Mouse (Mus musculus) midbrain, embryonic 13.5 days (tissue): ENCODE measurements around the gene Iars. TPM values are rescaled to one million over a fixed set of nuclear protein-coding genes. Genes with fewer than 3 reads are reported as not detected.

Source experiments
- ATAC-seq: fragments of 200-750 bp; cut with Nextera tagmentation; 2 replicates; pipeline ENCODE4 v1.8.0; 2017; ENCODE audit warnings: mild to moderate bottlenecking, moderate TSS enrichment, moderate library complexity
- H3K27ac ChIP-seq: fragments of 300-500 bp; sonication (generic); 2 replicates; pipeline ENCODE4 v1.5.1; 2015; ENCODE audit warnings: inconsistent platforms, mild to moderate bottlenecking, moderate library complexity
- H3K27me3 ChIP-seq: fragments of 300-500 bp; sonication (generic); 2 replicates; pipeline ENCODE4 v1.6.1; 2015; ENCODE audit warnings: mild to moderate bottlenecking, inconsistent platforms
- H3K36me3 ChIP-seq: fragments of 300-500 bp; sonication (generic); 2 replicates; pipeline ENCODE4 v1.6.1; 2015; ENCODE audit warnings: mild to moderate bottlenecking, inconsistent platforms
- H3K4me1 ChIP-seq: fragments of 300-500 bp; sonication (generic); replicated peaks from 2 replicates; pipeline ENCODE4 v1.6.1; 2015; ENCODE audit warnings: inconsistent platforms
- H3K4me2 ChIP-seq: fragments of 300-500 bp; sonication (generic); replicated peaks from 2 replicates; pipeline ENCODE4 v1.6.1; 2015; ENCODE audit warnings: moderate library complexity, mild to moderate bottlenecking, inconsistent platforms
- H3K4me3 ChIP-seq: fragments of 300-500 bp; sonication (generic); replicated peaks from 2 replicates; pipeline ENCODE4 v1.5.1; 2015; ENCODE audit warnings: mild to moderate bottlenecking, inconsistent platforms
- H3K9ac ChIP-seq: fragments of 300-500 bp; sonication (generic); replicated peaks from 2 replicates; pipeline ENCODE4 v1.6.1; 2015; ENCODE audit warnings: mild to moderate bottlenecking, inconsistent platforms
- H3K9me3 ChIP-seq: fragments of 300-500 bp; sonication (generic); 2 replicates; pipeline ENCODE4 v1.6.1; 2016; ENCODE audit warnings: mild to moderate bottlenecking, inconsistent platforms
- WGBS: fragments of 180-500 bp; shearing (Covaris S2); methylation state at CpG from one replicate; pipeline ENCODE4 v1.1.7; 2015; 5-methylcytosine and 5-hydroxymethylcytosine counted together
- polyA plus RNA-seq: library from polyadenylated mRNA; unstranded; fragments of >200 nt; fragmentation: Nextera tagmentation; extraction: Ambion mirVana; gene quantifications from 2 replicates; pipeline ENCODE4 v1.2.1, GENCODE M21; 2015

Iars gene
- 57.7 and 61.0 TPM in 2 replicates for polyA plus RNA-seq

DNA sequence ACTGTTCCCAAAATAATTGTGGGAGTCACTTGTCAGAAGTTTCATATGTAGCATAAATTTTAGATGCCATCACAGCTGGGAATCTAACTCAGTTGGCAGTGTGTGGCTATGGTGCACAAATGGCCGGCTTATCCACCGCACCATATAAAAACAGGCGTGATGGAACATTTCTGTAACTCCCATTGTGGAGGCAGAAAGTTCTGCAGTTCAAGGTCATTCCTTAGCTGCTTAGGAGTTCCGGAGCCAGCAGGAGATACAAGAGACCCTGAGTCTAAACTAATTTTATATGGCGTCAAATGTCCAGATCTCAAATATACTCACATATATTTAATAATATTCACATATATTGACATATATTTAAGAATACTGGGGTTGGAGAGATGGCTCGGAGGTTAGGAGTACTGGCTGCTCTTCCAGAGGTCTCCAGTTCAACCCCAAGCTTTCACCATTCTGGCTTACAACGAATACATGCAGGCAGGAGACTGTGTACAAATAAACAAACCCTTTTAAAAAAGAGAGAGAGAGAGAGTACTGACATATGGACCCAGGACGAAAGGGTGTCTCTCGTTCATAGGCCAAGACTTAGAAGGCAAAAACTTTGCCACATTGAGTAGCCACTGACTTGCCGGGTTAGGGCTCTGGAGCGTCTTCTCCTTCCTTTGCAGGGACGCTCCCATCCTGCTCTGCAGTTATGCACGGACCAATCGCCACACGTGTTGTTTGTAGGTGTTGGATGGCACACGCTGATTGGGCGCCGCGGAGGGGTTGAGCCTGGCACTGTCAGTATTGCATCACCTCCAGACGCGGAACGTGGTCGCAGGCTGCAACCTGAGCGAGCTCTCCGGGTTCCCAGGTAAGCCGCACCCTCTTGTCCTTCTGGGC, at the start of gene Iars:
Gene Iars (plus strand): TSS at position 750 of the 882 bp plus-strand sequence.
- WGBS = 6% methylated on average over 26 of the region's 26 CpGs
- H3K27ac ChIP-seq = peak within 1 kb of the TSS; percentile 61; the same call in 1 of the 2 replicates

DNA sequence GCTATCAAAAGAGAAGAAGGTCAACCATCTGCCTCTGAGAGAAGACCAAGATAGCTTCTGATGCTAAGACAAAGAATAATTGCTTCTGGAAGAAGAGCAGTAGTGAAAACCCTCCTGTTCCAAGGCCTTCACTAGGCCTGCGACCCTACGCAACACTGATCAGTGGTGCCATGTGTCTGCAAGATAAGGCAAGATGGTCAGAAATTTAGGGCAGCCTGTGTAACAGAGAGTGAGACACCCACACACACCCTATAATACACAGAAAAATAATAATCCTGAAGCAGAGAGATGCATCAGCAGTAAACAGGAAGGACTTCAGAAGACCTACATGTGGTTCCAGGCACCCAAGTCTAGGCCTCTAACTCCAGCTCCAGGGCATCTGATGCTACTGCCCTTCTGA, 41.9 kb upstream of the Iars start:
- no peak overlapping the region for H3K4me3 ChIP-seq
- no peaks in the 10 kb centered on the region for H3K9me3 ChIP-seq
- WGBS = 97% methylated on average over 2 of the region's 2 CpGs
- H3K36me3 ChIP-seq = no peaks in the 10 kb centered on the region
- H3K9ac ChIP-seq = no peak overlapping the region
- no peak overlapping the region for H3K4me2 ChIP-seq
- H3K4me1 ChIP-seq = no peaks in the 10 kb centered on the region
- no peak overlapping the region for H3K27ac ChIP-seq
- no peaks in the 10 kb centered on the region for H3K27me3 ChIP-seq
- ATAC-seq = no peak

More for the DNA sequence above, at the start of gene Iars:
- H3K9ac ChIP-seq = peak within 1 kb of the TSS; percentile 83
- peak within 1 kb of the TSS; percentile 83 for H3K4me3 ChIP-seq
- H3K9me3 ChIP-seq = no peaks in the 10 kb centered on the region
- H3K4me1 ChIP-seq = peaks cover 29% of the 10 kb centered on the region
- no peaks in the 10 kb centered on the region for H3K27me3 ChIP-seq
- ATAC-seq = peak; percentile 100
- H3K4me2 ChIP-seq = peak within 1 kb of the TSS; percentile 91
- H3K36me3 ChIP-seq = peaks cover 23% of the 10 kb centered on the region

DNA sequence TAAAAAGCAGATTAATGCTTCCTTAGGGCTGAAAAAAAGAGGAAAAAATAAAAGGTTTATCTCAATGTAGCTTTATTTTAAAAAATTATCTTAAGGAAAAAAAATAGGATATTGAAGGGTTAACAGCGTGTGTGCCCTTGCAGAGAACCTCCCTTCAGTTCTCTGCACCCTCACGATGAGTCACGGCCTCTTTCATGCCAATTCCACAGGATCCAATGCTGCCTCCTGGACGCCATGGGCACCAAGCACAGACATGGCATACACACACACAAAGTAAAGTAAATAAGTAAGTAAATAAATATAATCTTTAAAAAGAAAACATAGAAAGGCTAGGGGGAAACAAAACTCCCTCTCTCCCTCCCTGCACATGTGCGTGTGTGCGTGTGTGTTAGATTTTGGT, 39.2 kb upstream of the Iars start:
- no peaks in the 10 kb centered on the region for H3K9me3 ChIP-seq
- no peaks in the 10 kb centered on the region for H3K36me3 ChIP-seq
- no peak for ATAC-seq
- H3K4me1 ChIP-seq = no peaks in the 10 kb centered on the region
- no peaks in the 10 kb centered on the region for H3K27me3 ChIP-seq
- H3K27ac ChIP-seq = no peak overlapping the region
- no peak overlapping the region for H3K4me3 ChIP-seq
- 76% methylated on average over 6 of the region's 6 CpGs for WGBS
- H3K4me2 ChIP-seq = no peak overlapping the region
- no peak overlapping the region for H3K9ac ChIP-seq

DNA sequence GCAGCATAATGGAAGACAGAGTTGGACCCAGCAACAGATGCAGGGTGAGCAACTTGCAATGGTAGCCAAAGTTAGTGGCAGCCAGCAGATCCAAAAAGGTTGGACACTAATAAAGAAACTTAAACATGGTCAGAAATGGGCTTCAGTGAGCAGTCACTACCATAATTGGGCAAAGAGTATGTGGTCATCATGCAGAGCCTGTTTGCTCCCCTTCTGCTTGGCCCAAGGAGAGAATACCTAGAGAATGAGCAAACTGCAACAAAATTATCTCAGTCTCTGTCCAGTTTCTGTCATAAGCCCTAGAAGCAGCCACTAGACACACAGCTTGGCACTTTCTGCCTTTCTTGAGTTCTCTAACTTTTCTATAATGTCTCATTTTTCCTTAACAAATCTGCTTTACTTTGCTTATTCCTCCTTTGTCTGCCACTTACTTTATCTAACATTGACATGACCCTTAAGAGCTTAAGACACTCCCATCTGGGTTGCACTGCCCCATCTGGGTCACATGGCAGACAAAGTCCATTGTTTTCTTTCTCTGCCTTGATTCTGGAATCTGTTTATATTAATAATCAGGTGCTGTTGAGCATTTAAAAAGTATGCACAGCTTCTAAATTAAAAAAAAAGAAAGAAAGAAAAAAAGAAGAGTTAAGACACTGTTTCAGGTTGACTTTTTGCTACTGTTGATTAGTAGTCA, 38.1 kb upstream of the Iars start:
- no peak overlapping the region for H3K4me2 ChIP-seq
- no peaks in the 10 kb centered on the region for H3K27me3 ChIP-seq
- no peak overlapping the region for H3K27ac ChIP-seq
- H3K36me3 ChIP-seq = no peaks in the 10 kb centered on the region
- no peak overlapping the region for H3K9ac ChIP-seq
- no peak overlapping the region for H3K4me3 ChIP-seq
- no peak for ATAC-seq
- H3K9me3 ChIP-seq = no peaks in the 10 kb centered on the region
- H3K4me1 ChIP-seq = no peaks in the 10 kb centered on the region

DNA sequence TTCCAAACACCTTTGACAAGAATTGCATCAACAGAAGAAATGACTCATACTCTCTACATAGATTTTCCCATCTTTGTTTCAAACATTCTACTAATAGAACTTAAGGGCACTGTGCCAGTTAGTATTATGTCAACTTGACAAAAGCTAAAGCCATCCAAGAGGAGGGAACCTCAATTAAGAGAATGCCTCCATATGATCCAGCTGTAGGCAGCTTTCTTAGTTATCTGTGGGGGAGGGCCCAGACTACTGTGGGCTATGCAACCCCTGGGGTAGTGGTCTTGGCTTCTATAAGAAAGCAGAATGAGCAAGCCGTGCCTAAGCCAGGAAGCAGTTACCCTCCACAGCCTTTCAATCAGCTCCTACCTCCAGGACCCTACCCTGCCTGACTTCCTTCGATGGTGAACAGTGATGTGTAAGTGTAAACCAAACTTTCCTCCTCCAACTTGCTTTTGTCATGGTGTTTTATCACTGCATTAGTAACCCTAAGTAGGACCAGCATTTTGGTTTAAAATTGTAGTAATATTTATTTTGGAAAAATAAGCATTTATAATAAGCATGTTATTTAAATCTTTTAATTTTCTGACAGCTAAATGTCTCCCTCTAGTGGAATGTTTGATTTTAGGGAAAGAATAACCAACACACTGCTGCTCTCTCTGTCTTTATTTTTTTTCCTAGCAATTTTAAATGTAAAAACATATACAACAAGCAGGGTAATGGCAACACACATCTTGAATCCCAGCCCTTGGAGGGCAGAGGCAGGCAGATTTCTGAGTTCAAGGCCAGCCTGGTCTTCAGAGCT, 37.0 kb upstream of the Iars start:
- 71% methylated on average over 2 of the region's 2 CpGs for WGBS
- no peak overlapping the region for H3K4me3 ChIP-seq
- H3K27ac ChIP-seq = no peak overlapping the region
- no peak overlapping the region for H3K4me2 ChIP-seq
- H3K36me3 ChIP-seq = no peaks in the 10 kb centered on the region
- H3K9me3 ChIP-seq = no peaks in the 10 kb centered on the region
- no peaks in the 10 kb centered on the region for H3K27me3 ChIP-seq
- 0 out of 2 replicates have a peak, but pooled peaks have one; percentile 24 for ATAC-seq
- H3K4me1 ChIP-seq = no peaks in the 10 kb centered on the region
- H3K9ac ChIP-seq = no peak overlapping the region

DNA sequence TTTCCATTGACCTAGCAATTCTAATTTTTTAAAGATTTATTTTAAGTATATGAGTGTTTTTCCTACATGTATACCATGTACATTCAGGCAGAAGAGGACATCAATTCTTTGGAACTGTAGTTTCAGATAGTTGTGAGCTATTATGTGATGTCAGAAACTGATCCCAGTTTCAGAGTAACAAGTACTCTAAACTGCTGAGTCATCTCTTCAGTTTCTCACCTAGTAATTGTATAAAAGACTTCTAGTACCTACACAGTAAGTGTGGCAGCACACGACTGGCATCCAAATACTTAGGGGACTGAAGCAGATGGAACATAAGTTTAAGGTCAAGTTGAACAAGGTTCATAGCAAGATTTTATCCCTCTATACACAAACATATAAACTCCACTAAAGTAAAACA, 35.9 kb upstream of the Iars start:
- no peaks in the 10 kb centered on the region for H3K27me3 ChIP-seq
- no peaks in the 10 kb centered on the region for H3K9me3 ChIP-seq
- ATAC-seq = no peak
- no peak overlapping the region for H3K27ac ChIP-seq
- 83% methylated on average over 1 of the region's 1 CpGs for WGBS
- H3K4me2 ChIP-seq = no peak overlapping the region
- no peaks in the 10 kb centered on the region for H3K36me3 ChIP-seq
- no peak overlapping the region for H3K4me3 ChIP-seq
- H3K9ac ChIP-seq = no peak overlapping the region
- no peaks in the 10 kb centered on the region for H3K4me1 ChIP-seq

DNA sequence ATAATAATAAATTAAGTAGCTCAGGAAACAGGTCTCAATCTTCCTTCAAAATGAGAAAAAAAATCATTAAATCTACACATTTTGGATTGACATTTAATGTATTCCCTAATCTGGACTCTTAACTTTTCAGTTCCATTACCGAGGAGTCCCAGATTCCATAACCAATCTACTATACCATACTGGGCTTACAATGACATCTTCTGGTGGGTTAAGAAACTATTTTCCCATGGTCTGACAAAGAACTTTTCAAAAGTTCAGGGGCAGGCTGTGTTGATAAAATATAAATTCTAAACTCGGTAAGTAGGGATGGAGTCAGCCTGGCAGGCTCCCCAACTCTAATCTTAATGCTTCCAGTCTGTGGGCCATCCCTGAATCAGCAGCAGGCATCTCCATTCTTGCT, 30.8 kb upstream of the Iars start:
- peaks cover 21% of the 10 kb centered on the region for H3K4me1 ChIP-seq
- H3K27me3 ChIP-seq = no peaks in the 10 kb centered on the region
- H3K9ac ChIP-seq = no peak overlapping the region
- H3K9me3 ChIP-seq = no peaks in the 10 kb centered on the region
- no peak overlapping the region for H3K4me3 ChIP-seq
- peak overlapping the region; percentile 87 for H3K4me2 ChIP-seq
- H3K27ac ChIP-seq = no peak overlapping the region
- 47% methylated on average over 2 of the region's 2 CpGs for WGBS
- no peaks in the 10 kb centered on the region for H3K36me3 ChIP-seq
- ATAC-seq = no peak

DNA sequence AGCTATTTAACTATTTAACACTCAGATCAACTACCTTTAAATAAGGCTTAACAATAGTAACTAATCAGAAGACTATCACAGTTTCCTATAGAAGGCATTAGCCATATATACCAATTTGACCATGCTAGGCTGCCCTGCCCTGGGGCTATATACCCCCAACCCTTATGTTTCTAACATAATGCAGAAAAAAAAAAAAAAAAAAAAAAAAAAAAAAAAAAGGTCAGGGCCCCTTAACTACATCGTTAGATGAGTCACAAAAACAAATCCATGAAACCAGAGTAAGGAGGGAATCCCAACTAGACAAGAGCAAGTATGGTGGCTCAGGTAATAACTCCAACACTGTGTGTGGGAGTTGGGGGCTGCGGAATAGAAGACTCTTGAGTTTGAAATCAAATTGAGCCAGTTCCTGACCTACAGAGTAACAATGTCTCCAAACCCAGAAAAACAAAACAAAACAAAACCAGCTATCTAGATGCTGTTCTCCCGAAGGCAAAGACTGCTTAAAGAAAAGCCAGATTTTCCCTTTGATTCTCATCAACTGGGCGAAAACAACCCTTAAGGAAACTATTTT, 30.0 kb upstream of the Iars start:
- H3K9ac ChIP-seq = peak overlapping the region; percentile 40; the same call in 1 of the 2 replicates
- peak overlapping the region; percentile 87 for H3K4me2 ChIP-seq
- H3K4me3 ChIP-seq = peak overlapping the region; percentile 69
- WGBS = 5% methylated on average over 4 of the region's 4 CpGs
- peaks cover 2% of the 10 kb centered on the region; the same call in 1 of the 2 replicates for H3K36me3 ChIP-seq
- H3K4me1 ChIP-seq = peaks cover 21% of the 10 kb centered on the region
- no peak overlapping the region for H3K27ac ChIP-seq
- no peaks in the 10 kb centered on the region for H3K27me3 ChIP-seq
- no peaks in the 10 kb centered on the region for H3K9me3 ChIP-seq
- no peak for ATAC-seq

DNA sequence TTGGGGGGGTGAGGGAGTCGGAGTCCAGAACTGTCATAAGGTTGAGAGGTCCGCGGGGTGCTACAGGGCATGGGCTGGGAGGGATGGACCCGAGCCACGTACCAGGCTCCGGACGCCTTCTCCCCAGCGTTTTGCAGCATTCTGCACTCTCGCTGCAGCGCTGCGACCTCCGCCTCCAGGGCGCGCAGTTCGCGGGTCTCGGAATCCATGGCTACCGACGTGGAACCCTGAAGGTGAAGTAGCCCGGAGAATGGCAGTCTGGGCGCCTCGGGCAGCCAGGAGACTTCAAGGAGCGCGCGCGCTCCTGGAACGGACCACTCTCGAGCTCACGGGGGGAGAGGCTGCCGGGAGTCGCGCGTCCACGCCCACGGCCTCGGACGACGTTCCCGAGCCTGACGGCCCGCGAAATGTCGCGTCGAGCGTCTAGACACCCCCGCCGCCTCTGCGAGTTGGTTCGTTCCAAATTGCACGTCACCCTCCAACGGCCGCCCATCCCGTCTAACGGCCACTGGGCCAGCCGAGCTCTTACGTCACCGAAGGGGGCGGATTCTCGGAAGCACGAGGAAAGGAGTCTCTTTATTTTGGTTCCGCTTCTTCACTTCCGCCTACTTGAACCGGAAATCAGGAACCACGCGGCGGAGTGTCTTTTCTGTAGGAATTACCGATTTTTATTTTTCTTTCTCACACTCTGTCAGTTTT, 29.3 kb upstream of the Iars start, which contains the start of the genes Cenpp and Nol8:
Gene Cenpp (minus strand): TSS at position 305 of the 699 bp plus-strand sequence.
Gene Nol8 (plus strand): TSS at position 598 of the 699 bp plus-strand sequence.
- WGBS = under 1% methylated on average over 68 of the region's 68 CpGs
- peak within 1 kb of the TSS; percentile 67 for H3K9ac ChIP-seq
- no peak within 1 kb of the TSS for H3K27ac ChIP-seq
- H3K27me3 ChIP-seq = no peaks in the 10 kb centered on the region
- peak within 1 kb of the TSS; percentile 87 for H3K4me2 ChIP-seq
- H3K36me3 ChIP-seq = peaks cover 8% of the 10 kb centered on the region
- peaks cover 21% of the 10 kb centered on the region for H3K4me1 ChIP-seq
- ATAC-seq = peak; percentile 99
- H3K9me3 ChIP-seq = no peaks in the 10 kb centered on the region
- peak within 1 kb of the TSS; percentile 69 for H3K4me3 ChIP-seq

DNA sequence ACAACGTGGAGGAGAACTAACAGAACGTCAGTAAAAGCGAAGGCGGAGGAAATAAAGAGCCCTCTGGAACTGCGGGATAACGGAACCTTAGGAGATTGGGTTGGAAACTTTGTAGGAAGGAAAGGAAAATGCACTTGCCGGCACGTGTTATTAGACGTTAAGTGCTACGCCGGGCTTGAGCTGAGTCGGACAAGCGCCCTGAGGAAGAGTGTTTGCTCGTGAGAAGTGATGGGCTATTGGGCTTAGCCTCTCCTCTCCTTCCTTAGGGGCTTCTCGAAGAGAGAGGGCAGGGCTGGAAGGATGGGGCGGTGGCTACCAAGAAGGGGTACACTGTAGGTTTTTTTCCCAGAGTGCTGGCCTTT, 28.7 kb upstream of the Iars start:
- peak overlapping the region; percentile 67 for H3K9ac ChIP-seq
- peaks cover 9% of the 10 kb centered on the region for H3K36me3 ChIP-seq
- no peaks in the 10 kb centered on the region for H3K9me3 ChIP-seq
- peak overlapping the region; percentile 69 for H3K4me3 ChIP-seq
- no peaks in the 10 kb centered on the region for H3K27me3 ChIP-seq
- WGBS = 0% methylated on average over 16 of the region's 16 CpGs
- peak overlapping the region; percentile 80 for H3K4me2 ChIP-seq
- no peak overlapping the region for H3K27ac ChIP-seq
- H3K4me1 ChIP-seq = peaks cover 21% of the 10 kb centered on the region
- peak; percentile 80 for ATAC-seq

DNA sequence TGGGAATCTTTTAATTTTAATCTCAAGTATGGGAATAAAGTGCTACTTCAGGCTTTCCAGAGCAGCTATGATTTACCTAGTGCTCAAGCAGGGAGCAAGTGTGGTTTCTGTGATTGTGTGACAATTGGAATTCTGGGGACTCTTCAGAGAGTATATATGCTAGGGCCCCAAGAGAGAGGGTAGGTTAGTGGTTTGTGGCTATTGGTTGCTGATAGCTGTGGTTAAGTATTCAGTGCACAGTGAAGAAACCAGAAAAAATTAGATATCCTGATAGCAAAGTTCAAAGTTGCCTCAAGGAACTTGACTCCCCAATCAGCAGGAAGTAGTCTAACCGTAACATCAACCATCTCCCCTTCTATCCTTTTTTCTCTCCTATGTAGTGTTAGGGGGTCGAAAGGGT, 4.1 kb upstream of the Iars start:
- Histone ChIP-seq H3K27ac (no peak overlapping the region), H3K4me2 (no peak overlapping the region), H3K4me3 (no peak overlapping the region), H3K36me3 (peaks cover 46% of the 10 kb centered on the region), H3K27me3 (no peaks in the 10 kb centered on the region), H3K4me1 (peaks cover 11% of the 10 kb centered on the region), H3K9me3 (no peaks in the 10 kb centered on the region), H3K9ac (no peak overlapping the region)
- 90% methylated on average over 2 of the region's 2 CpGs for WGBS
- ATAC-seq = no peak
